Mouse (Mus musculus) thymus, adult 2 months (tissue): ENCODE data around the gene St6gal1. TPM values are rescaled to one million over a fixed set of nuclear protein-coding genes. Genes with fewer than 3 reads are reported as not detected.

ENCODE experiments used
- DNase-seq: peaks from one replicate; pipeline ENCODE4 v3.0.0; 2021
- H3K27ac ChIP-seq: fragments of 200-500 bp; 2 replicates; pipeline ENCODE4 v1.5.1; 2012; ENCODE audit warnings: low read length, control low read depth; ENCODE audit not compliant: control insufficient read depth, insufficient read depth
- H3K27me3 ChIP-seq: fragments of 200-500 bp; 2 replicates; pipeline ENCODE4 v1.6.1; 2012; ENCODE audit warnings: mild to moderate bottlenecking, low read length, moderate library complexity, mixed read lengths; ENCODE audit not compliant: control insufficient read depth, insufficient read depth
- H3K36me3 ChIP-seq: fragments of 200-500 bp; 2 replicates; pipeline ENCODE4 v1.6.1; 2012; ENCODE audit warnings: mild to moderate bottlenecking, low read length, moderate library complexity; ENCODE audit not compliant: control insufficient read depth, insufficient read depth
- H3K4me1 ChIP-seq: fragments of 200-500 bp; replicated peaks from 2 replicates; pipeline ENCODE4 v1.6.1; 2012; ENCODE audit warnings: low read length; ENCODE audit not compliant: control insufficient read depth, insufficient read depth
- H3K4me3 ChIP-seq: fragments of 200-500 bp; 2 replicates; pipeline ENCODE4 v1.5.1; 2012; ENCODE audit warnings: mild to moderate bottlenecking, low read length, control low read depth, moderate library complexity; ENCODE audit not compliant: control insufficient read depth, insufficient read depth
- CTCF ChIP-seq: fragments of 200-500 bp; IDR thresholded peaks from 2 replicates; pipeline ENCODE4 v1.5.1; 2012; ENCODE audit warnings: mild to moderate bottlenecking, control low read depth, low read length, moderate library complexity, borderline replicate concordance; ENCODE audit not compliant: control insufficient read depth, poor library complexity, insufficient read depth; ENCODE audit errors: extremely low read depth
- POLR2A ChIP-seq: fragments of 200-500 bp; IDR thresholded peaks from 2 replicates; pipeline ENCODE4 v1.6.1; 2012; ENCODE audit warnings: mild to moderate bottlenecking, low read length, control low read depth, moderate library complexity; ENCODE audit not compliant: control insufficient read depth, poor library complexity, insufficient read depth; ENCODE audit errors: extremely low read depth
- WGBS: fragments of 180-500 bp; shearing (Covaris S2); methylation state at CpG from one replicate; pipeline ENCODE4 v1.1.7; 2018; 5-methylcytosine and 5-hydroxymethylcytosine counted together
- polyA plus RNA-seq: library from polyadenylated mRNA; depleted of rRNA; stranded (reverse); fragments of >200 nt; gene quantifications from 2 replicates; pipeline ENCODE4 v1.2.3, GENCODE M21; 2012

St6gal1 gene
- polyA plus RNA-seq, 1 experiment, result 33.2 TPM

DNA sequence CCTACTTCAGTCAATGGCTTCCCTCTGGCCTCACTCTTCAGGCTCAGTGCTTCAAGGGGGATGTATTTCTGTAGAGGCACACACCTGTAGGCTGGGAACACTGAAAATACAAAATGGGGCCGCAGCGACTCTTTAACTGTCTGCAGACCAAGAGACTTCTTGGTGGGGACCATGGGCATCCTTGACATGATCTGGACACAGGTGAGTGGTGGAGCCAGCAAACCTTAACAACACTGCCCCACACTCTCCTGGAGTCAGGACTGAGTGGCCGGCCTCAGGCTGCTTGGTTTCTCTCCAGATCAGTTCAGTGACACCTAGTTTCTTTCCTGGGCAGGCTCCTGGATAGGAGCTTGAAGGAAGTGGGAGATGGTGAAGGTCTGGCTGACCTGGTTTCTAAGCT is 74.4 kb downstream of the St6gal1 start:
- Histone ChIP-seq H3K4me3 (no peak overlapping the region), H3K4me1 (0 out of 2 replicates have a peak, but pooled peaks cover 6% of the 10 kb centered on the region), H3K27me3 (no peaks in the 10 kb centered on the region), H3K36me3 (no peaks in the 10 kb centered on the region), H3K27ac (no peak overlapping the region)
- 95% methylated on average over 3 of the region's 3 CpGs for WGBS
- TF ChIP-seq POLR2A (no peak), CTCF (no peak)
- DNase-seq, result no peak

DNA sequence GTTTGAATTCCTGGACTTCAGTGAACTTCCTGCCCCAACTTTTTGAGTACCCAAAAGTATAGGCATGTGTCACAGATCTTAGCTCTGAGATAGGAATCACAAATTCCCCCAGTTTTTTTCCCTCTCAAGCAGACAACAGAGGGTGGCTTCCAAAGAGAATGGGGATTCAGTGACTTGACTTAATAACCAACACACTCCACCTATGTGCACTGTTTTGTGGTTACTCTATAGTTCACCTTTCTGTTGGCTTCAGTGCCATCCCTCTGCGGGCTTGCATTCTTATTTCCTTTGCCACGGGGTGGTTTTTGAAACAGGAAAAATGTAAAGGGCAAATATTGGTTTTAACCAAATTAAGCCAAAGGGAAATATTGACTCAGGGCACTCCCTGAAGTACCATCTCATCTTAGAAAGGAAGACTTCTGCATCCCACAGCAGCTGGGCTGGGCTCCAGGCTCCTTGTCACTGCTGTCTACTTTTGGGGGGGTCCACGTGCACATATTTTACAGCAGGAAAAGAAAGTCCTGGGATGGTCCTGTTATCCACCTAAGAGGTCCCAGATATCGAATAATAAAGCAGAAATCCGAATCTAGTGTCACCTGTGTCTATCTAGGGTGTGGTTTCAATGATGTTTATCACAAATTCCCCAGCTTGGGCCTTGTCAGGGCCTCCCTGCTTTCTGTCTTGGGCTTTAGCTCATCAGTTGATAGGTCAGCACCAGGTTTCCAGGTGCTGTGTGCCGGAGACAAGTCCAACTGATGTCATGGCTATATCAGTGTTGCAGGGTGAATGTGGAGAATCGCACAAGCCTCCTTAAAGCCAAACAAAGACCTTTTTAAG is 75.6 kb downstream of the St6gal1 start:
- WGBS, result 70% methylated on average over 7 of the region's 7 CpGs
- H3K36me3 ChIP-seq, result no peaks in the 10 kb centered on the region
- TF ChIP-seq CTCF (no peak), POLR2A (no peak)
- no peak overlapping the region for H3K27ac ChIP-seq
- H3K4me3 ChIP-seq, result no peak overlapping the region
- no peaks in the 10 kb centered on the region for H3K27me3 ChIP-seq
- no peak for DNase-seq
- 0 out of 2 replicates have a peak, but pooled peaks cover 6% of the 10 kb centered on the region for H3K4me1 ChIP-seq

GRCm38 (mm10) chr16:23301762-23302161 is 77.2 kb downstream of the St6gal1 start:
- H3K4me1 ChIP-seq, result peaks cover 16% of the 10 kb centered on the region
- H3K36me3 ChIP-seq, result no peaks in the 10 kb centered on the region
- H3K4me3 ChIP-seq, result no peak overlapping the region
- no peak for DNase-seq
- TF ChIP-seq CTCF (no peak), POLR2A (no peak)
- 57% methylated on average over 7 of the region's 7 CpGs for WGBS
- no peaks in the 10 kb centered on the region for H3K27me3 ChIP-seq
- no peak overlapping the region for H3K27ac ChIP-seq

GRCm38 (mm10) chr16:23305830-23306623 is 81.5 kb downstream of the St6gal1 start:
- DNase-seq, result no peak
- Histone ChIP-seq H3K27me3 (no peaks in the 10 kb centered on the region), H3K4me1 (peaks cover 20% of the 10 kb centered on the region), H3K4me3 (no peak overlapping the region), H3K27ac (no peak overlapping the region), H3K36me3 (no peaks in the 10 kb centered on the region)
- WGBS, result 71% methylated on average over 10 of the region's 10 CpGs
- TF ChIP-seq CTCF (no peak), POLR2A (no peak)

DNA sequence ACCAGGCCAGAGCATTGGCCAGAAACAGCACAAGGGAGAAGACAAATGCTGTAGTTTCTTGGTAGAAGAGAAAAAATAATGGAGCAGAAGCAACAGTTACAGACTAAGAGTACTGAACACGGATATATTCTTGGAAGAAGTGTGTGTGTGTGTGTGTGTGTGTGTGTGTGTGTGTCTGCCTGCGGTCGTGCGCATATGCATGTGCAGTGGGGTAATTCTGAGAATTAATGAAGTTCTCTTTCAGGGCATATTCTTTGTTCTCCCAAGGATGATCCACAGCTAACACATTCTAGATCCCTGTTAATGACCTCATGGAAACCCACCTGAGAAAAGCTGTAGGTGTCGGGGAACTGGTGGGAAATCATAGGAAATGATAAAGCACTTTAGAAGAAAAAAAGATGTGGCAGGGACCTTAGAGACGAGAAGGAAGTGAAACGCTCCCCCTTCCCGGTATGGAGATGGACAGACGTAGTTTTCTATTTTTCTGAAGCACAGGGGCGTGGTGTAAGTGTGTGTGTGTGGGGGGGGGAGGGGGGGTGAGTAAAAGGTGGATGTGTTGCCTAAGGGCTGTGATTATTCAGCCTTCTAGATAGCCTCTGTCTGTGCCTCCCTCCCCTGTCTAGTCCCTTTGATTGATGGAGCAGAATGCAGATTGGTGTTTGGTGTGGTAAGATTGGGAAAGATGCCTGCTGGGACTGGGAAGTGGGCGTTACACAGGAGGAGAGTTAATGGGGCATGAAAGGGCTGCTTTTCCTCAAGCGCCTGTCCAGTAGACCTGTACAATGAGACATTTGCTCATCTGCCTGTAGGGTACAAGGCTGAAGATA is 82.8 kb downstream of the St6gal1 start:
- Histone ChIP-seq H3K4me1 (peaks cover 17% of the 10 kb centered on the region), H3K27me3 (no peaks in the 10 kb centered on the region), H3K36me3 (no peaks in the 10 kb centered on the region), H3K4me3 (no peak overlapping the region), H3K27ac (no peak overlapping the region)
- TF ChIP-seq CTCF (no peak), POLR2A (no peak)
- WGBS, result 57% methylated on average over 12 of the region's 12 CpGs
- no peak for DNase-seq

DNA sequence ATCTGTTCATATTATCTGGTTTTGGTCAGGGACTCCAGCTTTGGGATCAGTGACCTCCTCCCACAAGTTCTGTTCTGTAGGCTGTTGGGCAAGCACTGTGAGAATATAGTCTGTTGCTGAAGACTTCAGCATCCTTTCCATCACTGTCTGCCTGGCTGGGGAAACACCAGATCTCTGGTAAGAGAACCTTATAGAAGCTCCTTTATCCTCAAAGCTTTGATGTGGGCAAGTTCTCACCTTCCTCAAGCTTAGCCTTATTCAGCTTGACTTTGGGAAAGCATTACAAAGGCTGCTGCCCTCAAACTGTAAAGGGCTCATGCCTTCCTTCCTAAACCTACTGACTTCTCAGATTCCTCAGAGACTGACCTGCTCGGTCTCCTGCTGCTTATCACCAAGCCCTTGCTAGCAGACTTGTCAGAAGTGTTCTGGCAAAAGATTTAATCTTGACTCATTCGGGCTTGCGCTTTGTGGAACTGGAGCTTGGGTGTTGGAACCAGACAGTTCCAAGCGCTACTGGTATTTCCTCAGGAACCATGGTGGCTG is 83.5 kb downstream of the St6gal1 start:
- Histone ChIP-seq H3K27me3 (no peaks in the 10 kb centered on the region), H3K36me3 (no peaks in the 10 kb centered on the region), H3K4me1 (peaks cover 17% of the 10 kb centered on the region), H3K4me3 (no peak overlapping the region), H3K27ac (no peak overlapping the region)
- 64% methylated on average over 4 of the region's 4 CpGs for WGBS
- TF ChIP-seq POLR2A (no peak), CTCF (no peak)
- DNase-seq, result no peak
